Mouse (Mus musculus) MEL (cell line): ENCODE data around the gene Fezf2. TPM values are rescaled to one million over a fixed set of nuclear protein-coding genes. Genes with fewer than 3 reads are reported as not detected.

ENCODE experiments used
- DNase-seq: peaks from one replicate; pipeline ENCODE4 v3.0.0; 2011; ENCODE audit warnings: low read depth, low spot score
- H3K27ac ChIP-seq: 2 replicates; pipeline ENCODE4 v1.5.1; 2012; ENCODE audit warnings: low read depth, mild to moderate bottlenecking, control low read depth, low read length, moderate library complexity; ENCODE audit not compliant: control insufficient read depth
- H3K27me3 ChIP-seq, 2 experiments: fragments of 150-350 bp in 1 of 2; sonication (generic) in 1 of 2; 2 replicates each; pipeline ENCODE4 v1.6.1; 2012; ENCODE audit warnings: low read length in 2 of 2, mild to moderate bottlenecking in 2 of 2, improper control_type of control experiment in 1 of 2, moderate library complexity in 1 of 2; ENCODE audit not compliant: insufficient read depth in 2 of 2, control insufficient read depth in 1 of 2
- H3K36me3 ChIP-seq, 2 experiments: 2 replicates each; pipeline ENCODE4 v1.6.1; 2012 to 2014; ENCODE audit warnings: low read length in 2 of 2, improper control_type of control experiment in 1 of 2, inconsistent platforms in 1 of 2, mild to moderate bottlenecking in 1 of 2; ENCODE audit not compliant: insufficient read depth in 2 of 2, control insufficient read depth in 1 of 2
- H3K4me1 ChIP-seq, 2 experiments: fragments of 150-350 bp in 1 of 2; sonication (generic) in 1 of 2; 2 replicates each; pipeline ENCODE4 v1.6.1; 2012; ENCODE audit warnings: low read length in 2 of 2, improper control_type of control experiment in 1 of 2, mild to moderate bottlenecking in 1 of 2; ENCODE audit not compliant: insufficient read depth in 2 of 2, control insufficient read depth in 1 of 2
- H3K4me3 ChIP-seq, 2 experiments: fragments of 150-350 bp in 1 of 2; sonication (generic) in 1 of 2; 2 replicates each; pipeline ENCODE4 v1.5.1; 2012; ENCODE audit warnings: low read depth in 2 of 2, low read length in 2 of 2, mild to moderate bottlenecking in 2 of 2, moderate library complexity in 2 of 2, control low read depth in 1 of 2, improper control_type of control experiment in 1 of 2; ENCODE audit not compliant: control insufficient read depth in 1 of 2, insufficient read depth in 1 of 2
- H3K79me2 ChIP-seq: 2 replicates; pipeline ENCODE4 v1.6.1; 2012; ENCODE audit warnings: mild to moderate bottlenecking, low read length, moderate library complexity; ENCODE audit not compliant: control insufficient read depth, poor library complexity, insufficient read depth
- H3K9ac ChIP-seq: 2 replicates; pipeline ENCODE4 v1.6.1; 2012; ENCODE audit warnings: low read depth, mild to moderate bottlenecking, control low read depth, low read length, moderate library complexity; ENCODE audit not compliant: control insufficient read depth, poor library complexity, severe bottlenecking
- H3K9me3 ChIP-seq: fragments of 150-350 bp; sonication (generic); replicated peaks from 2 replicates; pipeline ENCODE4 v1.6.1; 2012; ENCODE audit warnings: mild to moderate bottlenecking, low read length, improper control_type of control experiment, moderate library complexity; ENCODE audit not compliant: insufficient read depth
- BHLHE40 ChIP-seq: IDR thresholded peaks from 2 replicates; pipeline ENCODE4 v1.6.1; 2012; ENCODE audit warnings: low read depth, mild to moderate bottlenecking, inconsistent platforms, low read length, improper control_type of control experiment, borderline replicate concordance
- CHD1 ChIP-seq: IDR thresholded peaks from 2 replicates; pipeline ENCODE4 v1.6.1; 2012; ENCODE audit warnings: low read depth, mild to moderate bottlenecking, inconsistent platforms, low read length, improper control_type of control experiment
- E2F4 ChIP-seq: IDR thresholded peaks from 2 replicates; pipeline ENCODE4 v1.6.1; 2011; ENCODE audit warnings: low read depth, low read length, improper control_type of control experiment, borderline replicate concordance
- EP300 ChIP-seq, 2 experiments: IDR thresholded peaks; 2 replicates each; pipeline ENCODE4 v1.6.1; 2011; ENCODE audit warnings: improper control_type of control experiment in 2 of 2, low read length in 2 of 2, low read depth in 1 of 2, mild to moderate bottlenecking in 1 of 2
- ETS1 ChIP-seq: IDR thresholded peaks from 2 replicates; pipeline ENCODE4 v1.6.1; 2012; ENCODE audit warnings: low read depth, mild to moderate bottlenecking, inconsistent platforms, low read length, improper control_type of control experiment, moderate library complexity
- GATA1 ChIP-seq: IDR thresholded peaks from 2 replicates; pipeline ENCODE4 v1.6.1; 2011; ENCODE audit warnings: low read depth, low read length, improper control_type of control experiment
- HCFC1 ChIP-seq: IDR thresholded peaks from 2 replicates; pipeline ENCODE4 v1.6.1; 2012; ENCODE audit warnings: low read depth, mild to moderate bottlenecking, inconsistent platforms, low read length, improper control_type of control experiment, moderate library complexity
- JUND ChIP-seq: IDR thresholded peaks from 2 replicates; pipeline ENCODE4 v1.6.1; 2011; ENCODE audit warnings: low read depth, mild to moderate bottlenecking, improper control_type of control experiment, low read length
- MAFK ChIP-seq: IDR thresholded peaks from 2 replicates; pipeline ENCODE4 v1.6.1; 2011; ENCODE audit warnings: low read depth, mild to moderate bottlenecking, low read length, improper control_type of control experiment, borderline replicate concordance
- MAZ ChIP-seq: IDR thresholded peaks from 2 replicates; pipeline ENCODE4 v1.6.1; 2012; ENCODE audit warnings: low read depth, mild to moderate bottlenecking, inconsistent platforms, low read length, improper control_type of control experiment
- MXI1 ChIP-seq: IDR thresholded peaks from 2 replicates; pipeline ENCODE4 v1.6.1; 2011; ENCODE audit warnings: mild to moderate bottlenecking, low read depth, low read length, improper control_type of control experiment
- MYC ChIP-seq: IDR thresholded peaks from 2 replicates; pipeline ENCODE4 v1.6.1; 2011; ENCODE audit warnings: low read depth, mild to moderate bottlenecking, low read length, improper control_type of control experiment, moderate library complexity
- NELFE ChIP-seq: IDR thresholded peaks from 2 replicates; pipeline ENCODE4 v1.6.1; 2011; ENCODE audit warnings: low read depth, low read length, improper control_type of control experiment
- POLR2A ChIP-seq, 2 experiments: IDR thresholded peaks; 2 replicates each; pipeline ENCODE4 v1.6.1; 2011 to 2012; ENCODE audit warnings: low read length in 2 of 2, mild to moderate bottlenecking in 2 of 2, control low read depth in 1 of 2, improper control_type of control experiment in 1 of 2, low read depth in 1 of 2, moderate library complexity in 1 of 2; ENCODE audit not compliant: control insufficient read depth in 1 of 2, insufficient read depth in 1 of 2, poor library complexity in 1 of 2
- POLR2AphosphoS2 ChIP-seq: IDR thresholded peaks from 2 replicates; pipeline ENCODE4 v1.6.1; 2011; ENCODE audit warnings: low read length, improper control_type of control experiment
- SMC3 ChIP-seq: IDR thresholded peaks from 2 replicates; pipeline ENCODE4 v1.6.1; 2011; ENCODE audit warnings: low read depth, low read length, improper control_type of control experiment
- TAL1 ChIP-seq: IDR thresholded peaks from 2 replicates; pipeline ENCODE4 v1.6.1; 2012; ENCODE audit warnings: mild to moderate bottlenecking, inconsistent platforms, low read length, moderate library complexity, mixed read lengths
- TBP ChIP-seq: IDR thresholded peaks from 2 replicates; pipeline ENCODE4 v1.8.0; 2011; ENCODE audit warnings: low read depth, low read length, improper control_type of control experiment
- USF1 ChIP-seq: IDR thresholded peaks from 2 replicates; pipeline ENCODE4 v1.6.1; 2014; ENCODE audit warnings: low read depth, mild to moderate bottlenecking, inconsistent platforms, low read length, improper control_type of control experiment, moderate library complexity
- USF2 ChIP-seq, 2 experiments: IDR thresholded peaks; 2 replicates each; pipeline ENCODE4 v1.6.1; 2011 to 2012; ENCODE audit warnings: improper control_type of control experiment in 2 of 2, low read length in 2 of 2, borderline replicate concordance in 1 of 2, inconsistent platforms in 1 of 2, low read depth in 1 of 2, mild to moderate bottlenecking in 1 of 2; ENCODE audit not compliant: insufficient read depth in 1 of 2
- ZC3H11A ChIP-seq: IDR thresholded peaks from 2 replicates; pipeline ENCODE4 v1.6.1; 2012; ENCODE audit warnings: low read depth, mild to moderate bottlenecking, inconsistent platforms, low read length, improper control_type of control experiment
- ZKSCAN1 ChIP-seq: IDR thresholded peaks from 2 replicates; pipeline ENCODE4 v1.6.1; 2012; ENCODE audit warnings: low read depth, mild to moderate bottlenecking, inconsistent platforms, low read length, improper control_type of control experiment, moderate library complexity
- ZMIZ1 ChIP-seq: IDR thresholded peaks from 2 replicates; pipeline ENCODE4 v1.6.1; 2012; ENCODE audit warnings: low read depth, mild to moderate bottlenecking, inconsistent platforms, low read length, improper control_type of control experiment, moderate library complexity
- ZNF384 ChIP-seq: IDR thresholded peaks from 2 replicates; pipeline ENCODE4 v1.6.1; 2012; ENCODE audit warnings: low read depth, mild to moderate bottlenecking, inconsistent platforms, low read length, improper control_type of control experiment
- polyA plus RNA-seq, 2 experiments: library from polyadenylated mRNA; stranded (reverse) in 1 of 2; unstranded in 1 of 2; fragments of >175 nt in 1 of 2; fragments of >200 nt in 1 of 2; gene quantifications; 2 replicates each; pipeline versions ENCODE4 v1.2.1 to v1.2.4; 2012; ENCODE audit warnings: low replicate concordance in 2 of 2, low read depth in 1 of 2; ENCODE audit not compliant: insufficient read length in 2 of 2, insufficient read depth in 1 of 2, missing spikeins in 1 of 2
- total RNA-seq: library from RNA; depleted of rRNA; stranded (reverse); fragments of 300-350 nt; gene quantifications from 2 replicates; pipeline ENCODE4 v1.2.3, GENCODE M21; 2012

Fezf2 gene
- total and polyA plus RNA-seq, 3 experiments: not detected

- Histone ChIP-seq H3K4me1 (no peaks in the 10 kb centered on the region), H3K36me3 (no peaks in the 10 kb centered on the region), H3K4me3 (no peak overlapping the region), H3K27ac (no peak overlapping the region), H3K9ac (no peak overlapping the region), H3K79me2 (no peaks in the 10 kb centered on the region), H3K27me3 (no peaks in the 10 kb centered on the region), H3K9me3 (no peaks in the 10 kb centered on the region)
- no peak for DNase-seq
- TF ChIP-seq NELFE: no peak
- TF ChIP-seq USF2 (IDR thresholded peaks at IDR 0.05; ENCODE audit: borderline replicate concordance in 1 of 2, insufficient read depth in 1 of 2, low read depth in 1 of 2, low read length in 2 of 2): no peak
- TF ChIP-seq E2F4: no peak
- no peak for TF ChIP-seq MAZ
- no peak for TF ChIP-seq MXI1
- no peak for TF ChIP-seq POLR2AphosphoS2
- no peak for TF ChIP-seq USF1
- no peak for TF ChIP-seq SMC3
- TF ChIP-seq ZNF384: no peak
These were observed 1.5 kb upstream of the Fezf2 start for GRCm38 (mm10) chr14:12349334-12350090.

GRCm38 (mm10) chr14:12346865-12347600, 956 bp downstream of the Fezf2 start:
- no peak for DNase-seq
- H3K4me1 ChIP-seq: no peaks in the 10 kb centered on the region
- H3K9ac ChIP-seq: no peak overlapping the region
- H3K27me3 ChIP-seq: no peaks in the 10 kb centered on the region
- H3K4me3 ChIP-seq: no peak overlapping the region
- TF ChIP-seq ZMIZ1 (no peak), GATA1 (no peak), TBP (no peak), ETS1 (no peak), MAZ (no peak), BHLHE40 (no peak), JUND (no peak), ZKSCAN1 (no peak), SMC3 (no peak), MYC (no peak), MXI1 (no peak), CHD1 (no peak), TAL1 (no peak), EP300 (IDR thresholded peaks at IDR 0.05; ENCODE audit: low read depth in 1 of 2, low read length in 2 of 2) (no peak), ZC3H11A (no peak), HCFC1 (no peak), MAFK (no peak), POLR2A (IDR thresholded peaks at IDR 0.05; ENCODE audit: control insufficient read depth in 1 of 2, insufficient read depth in 1 of 2, low read depth in 1 of 2, low read length in 2 of 2, poor library complexity in 1 of 2) (no peak), E2F4 (no peak)
- TF ChIP-seq, all 39 proteins: peak for 0
- H3K79me2 ChIP-seq: no peaks in the 10 kb centered on the region
- H3K27ac ChIP-seq: no peak overlapping the region
- no peaks in the 10 kb centered on the region for H3K36me3 ChIP-seq
- H3K9me3 ChIP-seq: no peaks in the 10 kb centered on the region
